Mouse (Mus musculus) activated CD4-positive, CD25-positive, alpha-beta regulatory T cell, adult 4 months (primary cell): ENCODE results near the gene Med25. TPM values are rescaled to one million over a fixed set of nuclear protein-coding genes. Genes with fewer than 3 reads are reported as not detected.

Experiments used
- ATAC-seq: one replicate; pipeline ENCODE4 v1.8.0; 2017
- polyA plus RNA-seq, 2 experiments: library from polyadenylated mRNA; unstranded; fragments of 100-300 nt; shearing (Covaris generic); gene quantifications; one replicate each; pipeline ENCODE4 v1.2.1; 2017

Gene Med25
- polyA plus RNA-seq: 10 to 100 TPM; 12.2 to 20.1 TPM

DNA sequence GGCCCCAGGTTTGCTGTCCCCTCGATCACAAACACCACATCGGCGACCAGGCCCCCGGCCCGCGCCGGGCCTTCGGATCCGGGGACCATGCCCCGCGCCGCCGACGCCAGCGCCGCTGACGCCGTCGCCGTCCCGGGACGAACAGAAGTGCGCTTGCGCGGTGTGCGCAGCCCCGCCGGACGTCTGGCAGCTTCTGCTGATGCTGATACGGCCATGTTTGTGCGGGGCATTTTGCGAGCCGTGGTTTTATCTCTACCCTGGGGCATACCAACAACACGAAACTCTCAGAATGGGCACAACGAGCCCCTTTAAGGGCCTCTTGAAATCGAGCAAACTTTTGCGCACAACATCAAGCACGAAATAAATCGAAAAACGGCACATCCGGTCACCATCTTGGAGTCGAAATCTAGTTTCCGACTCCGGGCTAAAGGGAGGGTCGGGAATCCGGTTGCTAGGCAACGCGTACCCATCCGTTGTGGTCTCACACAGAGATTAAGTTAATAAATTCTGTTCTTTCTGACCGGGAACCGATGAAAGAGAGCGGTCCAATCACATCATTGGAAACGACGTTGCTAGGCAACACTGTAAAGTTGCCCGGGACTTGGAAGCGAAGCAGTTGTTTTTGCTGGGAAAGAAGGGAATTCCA lies at the start of gene Med25:
TSS of gene Med25 (minus strand) at position 437 of the 646 bp plus-strand sequence.
- ATAC-seq: peak; percentile 30

DNA sequence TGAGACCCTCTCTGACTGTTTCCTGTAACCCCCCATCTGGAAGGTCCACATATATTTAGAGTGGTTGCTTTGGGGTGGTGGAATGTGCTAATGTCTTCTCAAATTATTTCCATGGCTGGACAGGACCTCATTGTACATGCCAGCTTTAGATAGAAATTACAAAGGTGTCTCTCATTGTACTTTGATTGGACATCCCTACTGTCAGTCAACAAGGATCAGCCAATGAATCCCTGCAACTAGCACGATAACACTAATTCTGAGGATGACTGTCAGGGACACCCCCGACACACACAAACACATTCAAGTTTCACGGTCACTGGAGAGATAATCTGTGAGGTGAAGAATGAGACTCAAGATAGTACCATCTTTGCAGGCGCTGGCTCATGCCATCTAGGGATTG lies 46.2 kb upstream of the Med25 start:
- ATAC-seq: no peak

DNA sequence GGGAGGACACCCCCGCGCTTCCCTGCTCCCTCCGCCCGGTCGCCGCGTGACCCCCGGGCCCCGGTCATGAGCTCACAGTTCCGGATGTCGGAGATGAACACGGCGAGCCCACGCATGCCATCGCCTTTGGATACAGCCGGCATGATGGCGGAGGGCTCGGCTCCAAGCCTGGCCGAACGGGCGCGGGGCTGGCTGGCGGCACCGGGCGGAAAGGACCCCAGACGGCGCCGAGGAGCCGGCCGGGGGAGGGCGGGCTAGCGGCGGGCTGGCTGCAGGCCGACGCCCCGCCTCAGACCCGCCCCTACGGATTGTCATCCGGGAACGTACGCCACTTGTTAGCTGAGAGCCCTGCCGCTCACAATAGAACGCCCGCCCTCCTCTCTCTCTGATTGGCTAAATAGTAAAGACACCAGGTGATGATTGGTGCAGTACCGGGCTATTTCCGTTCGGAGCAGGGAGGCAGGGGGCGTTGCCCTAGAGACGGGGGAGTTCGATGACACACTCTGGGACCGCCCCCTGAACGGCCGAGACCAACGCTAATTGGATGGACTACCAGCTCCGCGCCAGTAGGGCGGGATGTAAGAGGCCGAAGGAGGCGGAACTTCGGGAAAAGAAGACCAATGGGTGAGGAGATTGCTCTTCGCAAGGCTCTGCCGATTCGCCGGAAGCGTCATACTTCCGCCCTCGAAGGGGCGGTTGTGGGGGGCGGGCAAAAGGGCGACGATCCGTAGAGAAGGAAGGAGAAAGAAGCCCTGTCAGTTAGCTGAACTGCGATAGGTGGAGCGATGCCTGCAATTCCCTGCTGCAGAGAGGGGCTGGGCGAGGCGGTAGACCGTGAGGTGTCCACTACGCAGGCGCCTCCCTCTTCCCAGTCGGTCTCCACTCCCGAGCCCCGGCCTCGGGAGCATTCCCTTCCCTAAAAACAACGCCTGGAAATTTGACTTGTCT lies 37.0 kb upstream of the Med25 start, which contains the start of gene Ap2a1:
TSS of gene Ap2a1 (minus strand) at position 293 of the 948 bp plus-strand sequence.
- peak; percentile 94 for ATAC-seq

DNA sequence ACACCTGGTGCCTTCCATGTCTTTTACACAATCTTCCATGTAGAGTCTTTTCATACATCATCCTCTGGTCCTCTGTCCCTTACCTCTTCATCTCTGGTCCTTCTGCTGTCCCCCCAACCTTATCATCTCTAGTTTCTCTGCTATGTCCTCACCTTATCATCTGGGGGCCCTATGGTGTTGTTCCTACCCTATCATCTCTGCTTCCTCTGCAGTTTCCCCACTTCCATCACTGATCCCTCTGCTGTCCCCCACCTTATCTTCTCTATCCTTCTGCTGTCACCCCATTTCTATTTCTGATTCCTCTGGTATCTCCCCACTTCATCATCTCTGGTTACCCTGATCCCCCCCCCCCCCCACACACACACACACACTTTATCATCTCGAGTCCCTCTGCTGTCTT lies 36.1 kb upstream of the Med25 start:
- no peak for ATAC-seq

DNA sequence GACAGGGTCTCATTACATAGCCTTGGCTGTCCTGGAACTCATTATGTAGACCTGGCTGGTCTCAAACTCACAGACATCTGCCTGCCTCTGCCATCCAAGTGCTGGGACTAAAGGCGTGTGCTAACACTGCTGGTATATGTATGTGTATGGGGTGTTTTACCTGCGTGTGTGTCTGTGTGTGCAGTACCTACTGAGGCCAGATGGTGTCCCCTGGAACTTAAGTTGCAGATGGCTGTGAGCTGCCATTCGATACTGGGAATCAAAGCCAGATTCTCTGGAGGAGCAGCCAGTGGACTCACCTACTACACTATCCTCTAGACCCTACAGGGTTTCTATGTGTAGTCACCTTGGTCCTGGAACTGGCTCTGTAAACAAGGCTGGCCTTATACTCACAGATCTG lies 33.0 kb upstream of the Med25 start:
- no peak for ATAC-seq

DNA sequence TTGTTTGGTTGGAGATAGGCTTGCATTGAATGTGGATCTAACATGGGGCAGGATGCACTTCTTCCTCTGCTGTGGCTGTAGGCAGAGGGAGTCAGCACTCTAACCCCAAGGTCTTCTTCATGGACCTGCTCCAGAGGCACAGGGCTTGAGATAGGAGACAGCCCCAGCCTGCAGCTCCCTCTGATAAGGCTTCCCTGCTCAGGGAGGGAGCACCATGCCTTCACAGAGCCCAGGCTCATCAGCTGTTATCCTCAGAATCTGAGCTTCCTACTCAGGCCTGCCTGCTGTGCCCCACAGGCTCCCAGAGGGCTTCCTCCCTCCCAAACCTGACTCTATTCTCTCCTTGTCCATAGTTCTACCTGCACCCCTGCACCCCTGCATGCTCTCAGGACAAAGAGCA lies 30.0 kb upstream of the Med25 start:
- no peak for ATAC-seq

DNA sequence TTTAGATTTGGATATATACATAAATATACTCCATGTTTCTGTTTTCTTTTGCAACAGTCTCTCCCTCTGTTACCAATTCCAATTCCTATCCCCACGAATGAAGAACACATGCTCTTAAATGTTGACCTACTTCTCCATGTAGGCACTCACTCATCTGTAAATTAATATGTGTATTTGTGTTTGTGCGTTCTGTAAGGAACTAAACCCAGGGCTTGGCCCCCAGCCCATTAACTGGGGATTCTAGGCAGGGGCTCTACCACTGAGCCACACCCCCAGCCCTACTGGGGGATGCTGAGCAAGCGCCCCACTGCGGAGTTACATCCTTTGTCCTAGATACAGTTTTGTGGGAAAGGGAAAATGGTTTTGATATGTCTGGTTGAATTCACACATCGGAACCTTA lies 26.6 kb upstream of the Med25 start:
- ATAC-seq: no peak

DNA sequence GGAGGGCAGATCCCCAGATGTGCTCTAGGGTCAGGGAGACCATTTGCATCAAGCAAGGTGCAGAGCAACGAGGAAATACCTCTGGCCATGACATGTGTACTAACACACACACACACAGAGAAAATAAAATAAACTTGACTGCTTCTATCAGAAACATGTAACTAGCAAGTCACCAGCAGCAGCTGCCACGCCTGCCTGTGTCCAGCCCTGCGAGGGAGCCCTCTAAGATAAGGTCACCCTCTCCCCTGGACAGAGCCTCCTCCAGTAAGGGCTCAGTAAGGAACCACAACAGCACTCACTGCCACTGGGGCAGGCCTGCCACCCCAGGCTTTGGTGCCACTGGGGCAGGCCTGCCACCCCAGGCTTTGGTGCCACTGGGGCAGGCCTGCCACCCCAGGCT lies 25.7 kb upstream of the Med25 start:
- ATAC-seq: no peak

DNA sequence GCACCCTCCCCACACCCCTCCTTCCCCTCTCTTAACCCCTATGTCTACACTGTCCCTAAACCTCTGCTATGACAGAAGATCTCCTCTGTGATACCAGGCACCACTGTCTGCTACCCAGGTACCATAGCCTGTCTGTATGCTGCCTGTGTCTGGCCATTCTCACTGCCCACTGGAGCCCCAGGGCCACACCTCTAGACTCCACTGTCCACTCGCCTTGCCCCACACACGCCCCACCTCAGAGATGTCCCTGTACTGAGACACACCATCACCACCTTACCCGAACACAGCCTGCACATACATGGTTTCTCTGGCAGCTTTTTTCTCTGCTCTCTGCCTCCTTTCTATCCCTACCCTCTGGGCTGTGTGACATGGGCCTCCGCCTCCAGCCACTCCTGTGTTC lies 24.4 kb upstream of the Med25 start:
- ATAC-seq: no peak

DNA sequence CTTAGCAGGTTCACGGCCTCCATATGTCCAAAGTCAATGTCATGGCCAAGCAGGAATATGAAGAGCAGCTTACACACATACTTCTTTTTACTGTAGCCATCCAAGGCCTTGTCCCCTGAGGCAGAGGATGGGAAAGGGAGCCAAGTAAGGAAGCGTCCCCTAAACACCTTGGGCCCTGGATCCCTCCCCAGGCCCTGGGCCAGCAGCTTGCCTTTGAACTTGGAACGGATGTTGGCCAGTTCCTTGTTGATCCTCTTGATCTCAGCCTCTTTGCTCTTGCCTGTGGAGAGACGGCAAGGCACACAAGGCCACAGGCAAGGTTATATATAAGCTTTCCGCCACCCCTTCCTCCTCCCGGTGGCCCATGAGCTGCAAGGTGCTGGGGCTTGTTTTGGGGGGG lies 23.7 kb upstream of the Med25 start:
- no peak for ATAC-seq

DNA sequence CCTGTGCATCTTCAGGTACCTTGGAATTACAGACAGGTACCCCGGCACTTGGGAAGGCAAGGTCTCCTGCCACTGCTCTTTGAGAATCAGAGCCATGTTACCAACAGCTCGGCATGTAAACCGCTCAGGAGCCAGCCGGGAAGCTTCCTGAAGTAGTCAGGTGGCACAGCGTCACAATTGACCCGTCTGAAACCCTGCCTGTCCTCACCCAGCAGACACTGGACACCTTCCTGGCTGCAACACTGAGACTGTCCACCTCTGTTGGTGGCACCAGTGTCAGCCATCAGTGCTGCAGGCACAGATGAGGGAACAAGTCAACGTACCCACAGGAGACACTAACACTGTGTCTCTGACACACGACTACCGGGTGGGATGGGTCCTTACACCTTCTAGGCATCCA lies 22.8 kb upstream of the Med25 start:
- ATAC-seq: no peak

DNA sequence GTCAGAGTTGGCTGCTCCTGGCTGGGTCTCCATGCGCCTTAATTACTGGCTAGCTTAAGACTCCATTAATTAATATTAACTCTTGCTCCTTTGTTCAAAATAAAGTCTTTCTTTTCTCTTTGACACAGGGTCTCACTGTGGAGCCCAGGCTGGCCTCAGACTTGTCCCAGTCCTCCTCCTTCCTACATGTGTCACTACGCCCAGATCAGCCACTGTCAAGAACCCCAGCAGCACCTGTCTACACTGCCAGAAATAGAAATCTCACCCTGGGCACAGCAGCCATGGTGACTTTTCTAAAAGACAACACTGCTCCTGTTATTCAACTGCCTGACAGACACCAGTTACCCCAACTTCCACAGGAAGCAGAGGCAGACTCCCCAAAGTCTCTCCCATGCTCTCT lies 21.9 kb upstream of the Med25 start:
- ATAC-seq: no peak

DNA sequence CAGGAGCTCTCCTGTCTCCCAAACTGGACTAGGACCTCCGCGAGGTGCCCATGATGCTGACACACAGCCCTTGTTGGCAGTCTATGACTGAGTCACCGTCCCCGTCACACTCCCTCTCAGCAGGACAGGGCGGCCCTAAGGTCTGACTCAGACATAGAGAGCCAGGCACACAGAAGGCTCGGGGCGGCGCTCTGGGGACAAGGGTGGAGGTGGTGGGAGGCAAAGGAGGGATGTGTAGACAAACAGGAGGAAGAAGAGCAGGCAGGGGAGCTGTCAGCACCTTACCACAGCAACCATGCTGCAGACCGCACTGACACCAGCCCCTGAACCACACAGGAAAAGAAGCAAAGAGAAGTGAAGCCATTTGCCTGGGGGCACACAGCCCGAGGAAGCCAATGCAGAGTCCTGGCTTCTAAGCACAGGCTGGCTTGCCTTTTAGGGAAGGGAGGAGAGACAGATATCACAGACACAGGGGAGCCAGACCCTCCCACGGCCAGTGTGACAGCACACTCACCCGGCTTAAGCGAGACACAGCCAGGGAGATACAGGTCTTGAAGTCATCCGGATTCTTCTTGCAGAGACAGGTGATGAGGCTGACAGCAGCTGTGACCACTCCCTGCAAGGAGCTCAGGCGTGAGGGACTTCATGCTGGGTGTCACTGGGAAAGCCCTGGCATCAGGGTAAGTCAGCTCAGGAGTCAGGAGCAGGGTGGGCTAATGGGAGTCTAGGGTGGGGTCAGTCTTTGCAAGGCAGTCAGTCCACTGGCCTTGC lies 16.4 kb upstream of the Med25 start:
- ATAC-seq: no peak

DNA sequence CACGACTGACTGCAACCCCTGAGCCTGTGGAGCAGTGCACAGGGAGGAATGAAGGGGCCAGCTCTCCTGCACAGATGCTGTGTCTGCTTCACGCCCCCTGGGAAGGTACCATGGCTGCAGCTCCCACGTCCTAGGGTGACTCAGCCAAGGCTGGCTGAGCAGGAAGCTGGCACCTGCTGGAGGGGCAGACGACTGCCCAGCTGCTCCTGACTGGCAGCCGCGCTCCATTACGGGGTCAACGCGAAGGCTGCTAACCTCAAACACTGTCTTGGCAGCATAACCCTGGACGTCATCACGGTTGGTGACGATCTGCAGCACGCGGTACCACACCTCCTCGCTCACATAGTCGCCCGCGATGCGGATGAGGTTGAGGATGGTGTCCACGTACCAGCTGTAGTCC lies 12.9 kb upstream of the Med25 start:
- no peak for ATAC-seq

DNA sequence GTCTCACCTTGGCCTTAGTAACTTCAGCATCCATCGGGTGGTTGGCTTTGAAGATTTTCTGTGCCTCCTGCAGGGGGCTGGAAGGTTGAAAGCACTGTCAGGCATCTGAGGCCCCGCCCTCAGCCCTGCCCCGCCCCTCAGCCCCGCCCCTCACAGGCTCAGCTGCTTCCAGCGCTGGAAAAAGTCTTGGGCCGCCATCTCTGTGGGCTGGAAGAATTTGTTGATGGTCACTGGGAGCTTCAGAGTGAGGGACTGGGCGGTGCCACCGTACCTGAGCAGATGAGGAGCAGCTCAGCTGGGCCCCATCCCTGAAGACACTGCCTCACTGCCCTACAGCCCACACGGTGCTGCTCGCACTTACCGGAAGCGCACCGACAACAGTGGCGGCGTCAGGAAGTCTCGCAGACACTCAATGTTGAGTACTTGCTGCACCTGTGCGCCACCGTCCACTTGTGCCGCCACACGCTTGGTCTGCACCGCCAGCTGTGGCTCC lies 8.8 kb upstream of the Med25 start:
- peak; percentile 81 for ATAC-seq

DNA sequence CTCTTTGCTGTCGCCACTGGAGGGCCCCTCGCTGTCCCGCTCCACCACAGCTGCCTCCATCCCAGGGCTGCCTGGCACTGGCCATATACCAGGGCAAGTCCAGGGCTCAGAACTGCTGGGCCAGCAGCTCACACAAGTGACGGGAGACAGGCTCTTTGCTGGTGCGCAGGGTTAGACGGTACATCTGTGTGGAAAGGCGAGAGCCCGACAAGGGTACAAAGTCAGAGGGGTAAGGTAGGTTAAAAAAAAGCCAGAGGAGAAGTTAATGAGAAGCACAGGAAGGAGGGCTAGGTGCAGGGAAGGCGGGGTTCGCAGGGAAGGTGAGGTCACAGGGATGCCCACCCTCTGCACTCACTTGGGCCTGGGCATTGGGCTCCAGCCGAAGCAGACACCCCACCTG lies 8.1 kb upstream of the Med25 start:
- no peak for ATAC-seq

DNA sequence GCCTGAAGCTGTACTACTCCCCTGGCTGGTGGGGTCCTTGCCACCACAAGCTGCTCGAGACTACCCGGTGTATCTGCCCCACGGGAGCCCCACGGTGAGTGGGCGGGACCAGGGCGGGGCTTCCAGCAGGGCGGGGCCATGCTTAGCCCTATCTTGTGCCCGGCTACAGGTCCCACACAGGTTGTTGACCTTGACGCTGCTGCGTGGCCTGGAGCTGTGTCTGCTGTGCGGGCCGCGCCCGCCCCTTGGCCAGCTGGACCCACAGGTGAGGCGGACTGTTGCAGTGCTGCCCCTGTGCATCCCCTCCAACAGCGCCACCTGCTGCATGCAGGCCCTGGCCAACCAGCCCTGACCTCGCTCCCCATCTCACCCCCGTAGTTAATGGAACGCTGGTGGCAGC lies 6.1 kb upstream of the Med25 start:
- no peak for ATAC-seq

DNA sequence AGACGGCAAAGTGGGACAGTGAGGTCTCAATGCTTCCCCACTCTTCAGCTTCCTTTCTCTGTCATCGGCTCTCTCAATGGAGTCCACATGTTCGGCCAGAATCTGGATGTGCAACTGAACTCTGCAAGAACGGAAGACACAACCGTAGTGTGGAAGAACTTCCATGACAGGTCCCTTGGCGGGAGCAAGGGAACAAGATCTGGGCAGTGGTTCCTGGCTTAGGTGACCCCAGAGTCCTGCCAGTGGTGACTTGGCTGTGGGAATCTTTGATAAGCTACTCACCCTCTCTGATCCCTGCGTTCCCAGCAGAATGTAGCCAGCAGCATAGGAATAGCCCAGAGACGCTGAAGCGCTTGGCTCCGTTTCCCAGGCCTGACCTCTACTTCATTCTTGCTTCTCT lies 4.0 kb upstream of the Med25 start:
- no peak for ATAC-seq

DNA sequence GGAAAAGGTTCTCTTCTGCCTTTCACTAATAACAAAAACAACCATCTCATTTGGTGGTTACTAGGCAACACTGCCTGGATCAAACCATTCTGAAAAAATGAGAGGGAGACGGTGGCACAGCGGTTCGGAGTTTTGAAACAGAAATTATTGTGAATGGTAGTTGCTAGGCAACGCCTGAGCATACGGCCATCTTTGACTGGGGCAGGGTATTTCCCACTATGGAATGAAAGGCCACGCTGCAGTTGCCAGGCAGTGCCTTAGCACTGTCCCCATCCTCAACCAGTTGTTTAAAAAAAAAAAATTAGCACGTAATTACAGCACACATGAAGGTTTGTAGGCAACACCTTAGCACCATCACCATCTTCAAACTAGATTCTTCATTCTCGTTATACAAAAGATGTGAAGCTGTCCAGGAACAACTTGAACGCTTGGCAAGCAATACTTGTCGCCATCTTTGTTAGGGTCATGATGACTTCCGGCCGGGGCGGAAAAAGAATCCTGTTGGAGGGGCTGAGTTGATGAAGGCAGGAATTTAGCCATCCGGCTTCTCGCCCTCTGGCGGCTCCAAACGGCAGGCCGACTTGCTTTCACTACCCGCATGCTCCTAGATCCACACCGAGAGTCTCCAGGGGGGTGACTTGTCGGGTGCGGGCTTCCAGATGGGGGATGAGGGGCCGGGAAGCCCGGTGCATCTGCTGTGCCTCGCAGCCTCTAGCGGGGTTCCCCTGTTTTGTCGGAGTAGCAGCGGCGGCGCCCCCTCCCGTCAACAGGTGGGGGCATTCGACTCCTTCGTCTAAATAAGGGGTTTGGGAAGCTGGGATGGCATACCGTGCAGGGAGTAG lies 3.3 kb upstream of the Med25 start, which contains the start of gene Fuz:
TSS of gene Fuz (plus strand) at position 487 of the 842 bp plus-strand sequence.
- ATAC-seq: peak; percentile 82

DNA sequence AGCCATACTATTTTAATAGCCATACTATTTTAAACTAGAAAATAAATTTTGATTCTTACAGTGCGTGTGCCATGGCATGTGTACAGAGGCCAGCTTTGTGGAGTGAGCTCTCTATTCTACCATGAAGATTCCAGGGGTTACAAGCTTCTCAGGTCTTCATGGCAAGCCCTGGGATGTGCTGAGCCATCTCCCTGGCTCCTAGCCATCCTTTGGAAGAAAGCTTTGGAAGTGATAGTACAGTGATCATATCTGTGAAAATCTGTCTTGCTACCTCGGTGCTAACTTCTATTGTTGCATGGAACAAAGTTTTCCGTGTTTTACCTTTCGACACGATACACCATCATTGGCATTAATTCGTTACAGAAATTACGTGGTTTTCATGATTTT lies 2.7 kb upstream of the Med25 start:
- ATAC-seq: no peak

DNA sequence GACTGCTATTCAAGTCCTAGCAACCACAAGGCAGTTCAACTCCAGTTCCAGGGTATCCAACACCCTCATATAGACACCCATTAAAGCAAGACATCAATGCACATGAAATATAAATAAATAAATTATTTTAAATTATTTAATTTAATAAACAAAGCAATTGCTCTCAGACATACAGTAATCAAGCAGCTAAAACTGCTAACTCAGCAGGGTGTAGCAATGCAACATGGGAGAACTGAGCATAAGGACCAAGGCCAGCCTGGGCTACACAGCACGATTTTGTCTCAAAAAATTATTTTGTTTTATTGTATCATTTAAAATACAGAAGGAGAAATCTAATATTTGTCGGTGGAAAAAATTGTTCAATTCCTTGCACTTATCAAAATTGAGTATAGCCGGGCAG lies 1.7 kb upstream of the Med25 start:
- ATAC-seq: no peak

DNA sequence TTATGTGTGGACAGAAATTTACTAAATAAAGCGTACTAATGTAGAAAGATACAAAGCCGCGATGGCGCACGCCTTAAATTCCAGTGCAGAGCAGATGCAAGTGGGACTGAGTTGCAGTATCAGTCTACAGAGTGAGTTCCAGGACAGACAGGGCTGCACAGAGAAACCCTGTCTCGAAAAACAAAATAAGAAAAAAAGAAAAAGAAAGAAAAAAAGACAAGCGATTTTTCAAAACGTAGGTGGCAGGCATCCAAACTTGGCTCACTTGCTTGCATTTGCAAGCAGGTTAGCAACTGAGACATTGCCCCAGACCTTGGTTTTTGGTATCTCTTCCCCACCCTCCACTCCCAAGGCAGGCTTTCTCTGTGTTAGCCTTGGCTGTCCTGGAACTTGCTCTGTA lies 685 bp upstream of the Med25 start:
- no peak for ATAC-seq
